Comparison of ENCODE assay signal across 8 mouse cellular contexts in genomic region chr4:131833971-131834609, GRCm38 (mm10). TPM values are rescaled to one million over a fixed set of nuclear protein-coding genes. Genes with fewer than 3 reads are reported as not detected.
DNase-seq lines count a peak whose midpoint lies in the region; ATAC-seq lines count a peak whose summit lies in the region.
"Had no signal": no experiment of that assay in that cellular context is flagged by ENCODE, and none has a peak within 500 bp of the region (broad histone marks: within the 10 kb centered on the region; RNA-seq: fewer than 3 reads in every experiment).

No protein-coding gene starts in this region.

- no peaks in the 10 kb centered on the region for H3K9me3 ChIP-seq in hindbrain, embryonic 13.5 days
- H3K9me3 ChIP-seq in hindbrain, embryonic 12.5 days (replicated peaks) = no peaks in the 10 kb centered on the region
- H3K9me3 ChIP-seq: neural tube, embryonic 12.5 days had no signal

- H3K27ac ChIP-seq in hindbrain, embryonic 13.5 days = no peak overlapping the region
- H3K27ac ChIP-seq in hindbrain, embryonic 12.5 days = no peak overlapping the region
- H3K27ac ChIP-seq: neural tube, embryonic 12.5 days had no signal

- intact Hi-C loops in gastrocnemius, postnatal 36 days (cut with DNase I) = loop anchor here (10.0 kb wide), 1 partner anchor 439 kb away; no protein-coding TSS in a partner anchor

- peaks cover 56% of the 10 kb centered on the region for H3K27me3 ChIP-seq in hindbrain, embryonic 13.5 days
- peaks cover 36% of the 10 kb centered on the region for H3K27me3 ChIP-seq in hindbrain, embryonic 12.5 days

- DNase-seq in urinary bladder, postnatal 14 days (ENCODE audit: low spot score) = peak; percentile 41
- no peak for DNase-seq in urinary bladder, postnatal 36 days (ENCODE audit: low spot score in 2 of 2)
- peak; percentile 75 for DNase-seq in kidney, postnatal 14 days
- DNase-seq in gastrocnemius, postnatal 36 days = no peak

- no peak overlapping the region for H3K4me2 ChIP-seq in hindbrain, embryonic 13.5 days
- no peak overlapping the region for H3K4me2 ChIP-seq in hindbrain, embryonic 12.5 days (replicated peaks)
- H3K4me2 ChIP-seq: neural tube, embryonic 12.5 days had no signal

- H3K4me3 ChIP-seq in hindbrain, embryonic 13.5 days = no peak overlapping the region
- no peak overlapping the region for H3K4me3 ChIP-seq in hindbrain, embryonic 12.5 days
- H3K4me3 ChIP-seq: neural tube, embryonic 12.5 days had no signal

- H3K9ac ChIP-seq in hindbrain, embryonic 13.5 days = peak overlapping the region; percentile 46
- H3K9ac ChIP-seq in hindbrain, embryonic 12.5 days = no peak overlapping the region
- H3K9ac ChIP-seq: neural tube, embryonic 12.5 days had no signal

- ATAC-seq in hindbrain, embryonic 13.5 days (ENCODE audit: low FRiP score) = no peak
- no peak for ATAC-seq in hindbrain, embryonic 12.5 days (ENCODE audit: low FRiP score)
- no peak for ATAC-seq in inflammation-experienced regulatory T-cells, adult 6 months

- peaks cover 40% of the 10 kb centered on the region for H3K4me1 ChIP-seq in hindbrain, embryonic 13.5 days (replicated peaks)
- peaks cover 53% of the 10 kb centered on the region for H3K4me1 ChIP-seq in hindbrain, embryonic 12.5 days

- no peaks in the 10 kb centered on the region for H3K36me3 ChIP-seq in hindbrain, embryonic 13.5 days
- no peaks in the 10 kb centered on the region for H3K36me3 ChIP-seq in hindbrain, embryonic 12.5 days
- H3K36me3 ChIP-seq: neural tube, embryonic 12.5 days had no signal

- WGBS in hindbrain, embryonic 13.5 days = 30% methylated on average over 9 of the region's 9 CpGs
- 27% methylated on average over 9 of the region's 9 CpGs for WGBS in hindbrain, embryonic 12.5 days

RNA-seq across cellular contexts. Expression of gene Ptpru, which starts 4.0 kb away (rescaled TPM):
- 13.2 and 18.6 TPM in 2 replicates for polyA plus RNA-seq in hindbrain, embryonic 13.5 days (2015; fragmentation: Nextera tagmentation; extraction: Ambion mirVana)
- polyA plus RNA-seq in hindbrain, embryonic 12.5 days (2016; fragmentation: Nextera tagmentation; extraction: Ambion mirVana) = 22.7 and 30.2 TPM in 2 replicates
- not detected for polyA plus RNA-seq in inflammation-experienced regulatory T-cells, adult 6 months (2017; shearing (Covaris generic))
- total RNA-seq in gastrocnemius, postnatal 36 days (2021) = 1 to 10 TPM in 1 of 2 experiments, under 1 TPM in 1; 0.56 to 1.9 TPM

RNA-seq across cellular contexts. Expression of gene Mecr, which starts 9.2 kb away (rescaled TPM):
- 36.9 and 38.5 TPM in 2 replicates for polyA plus RNA-seq in hindbrain, embryonic 13.5 days (2015; fragmentation: Nextera tagmentation; extraction: Ambion mirVana)
- polyA plus RNA-seq in hindbrain, embryonic 12.5 days (2016; fragmentation: Nextera tagmentation; extraction: Ambion mirVana) = 40.1 and 44.6 TPM in 2 replicates
- 10 to 100 TPM; 12.9 to 28.6 (median 22.3) TPM for polyA plus RNA-seq in inflammation-experienced regulatory T-cells, adult 6 months (2017; shearing (Covaris generic))
- total RNA-seq in gastrocnemius, postnatal 36 days (2021) = 10 to 100 TPM; 17.3 to 20.8 TPM

RNA-seq across cellular contexts. Expression of gene Srsf4, which starts 39.3 kb away (rescaled TPM):
- 115 and 119 TPM in 2 replicates for polyA plus RNA-seq in hindbrain, embryonic 13.5 days (2015; fragmentation: Nextera tagmentation; extraction: Ambion mirVana)
- 139 and 147 TPM in 2 replicates for polyA plus RNA-seq in hindbrain, embryonic 12.5 days (2016; fragmentation: Nextera tagmentation; extraction: Ambion mirVana)
- 10 to 100 TPM in 2 of 3 experiments, 1 to 10 TPM in 1; 9.8 to 19.5 (median 15.4) TPM for polyA plus RNA-seq in inflammation-experienced regulatory T-cells, adult 6 months (2017; shearing (Covaris generic))
- total RNA-seq in gastrocnemius, postnatal 36 days (2021) = 10 to 100 TPM; 27.8 to 28.4 TPM

Comparison
In these comparisons a context has a peak if more than half of its experiments do, and no peak if none do; other contexts are left out.
1. DNase-seq: peak in urinary bladder, postnatal 14 days (single experiment) and kidney, postnatal 14 days (single experiment); none in urinary bladder, postnatal 36 days (0 of 2) and gastrocnemius, postnatal 36 days (0 of 2).
2. RNA of gene Ptpru, which starts 4.0 kb away (polyA plus RNA-seq): 22.7 to 30.2 TPM in hindbrain, embryonic 12.5 days and 13.2 to 18.6 TPM in hindbrain, embryonic 13.5 days; not detected in inflammation-experienced regulatory T-cells, adult 6 months; every median in the first group is over 10 times any median in the second.